Mouse (Mus musculus) ovary, postnatal 36 days (tissue): ENCODE results near the gene Poc1b.

Experiments
- DNase-seq: peaks from one replicate; pipeline ENCODE4 v3.0.0; 2022; ENCODE audit warnings: low spot score, mixed read lengths

Poc1b gene

GRCm38 (mm10) chr10:99227968-99228864 lies 121.4 kb downstream of the Poc1b start:
- no peak for DNase-seq

DNA sequence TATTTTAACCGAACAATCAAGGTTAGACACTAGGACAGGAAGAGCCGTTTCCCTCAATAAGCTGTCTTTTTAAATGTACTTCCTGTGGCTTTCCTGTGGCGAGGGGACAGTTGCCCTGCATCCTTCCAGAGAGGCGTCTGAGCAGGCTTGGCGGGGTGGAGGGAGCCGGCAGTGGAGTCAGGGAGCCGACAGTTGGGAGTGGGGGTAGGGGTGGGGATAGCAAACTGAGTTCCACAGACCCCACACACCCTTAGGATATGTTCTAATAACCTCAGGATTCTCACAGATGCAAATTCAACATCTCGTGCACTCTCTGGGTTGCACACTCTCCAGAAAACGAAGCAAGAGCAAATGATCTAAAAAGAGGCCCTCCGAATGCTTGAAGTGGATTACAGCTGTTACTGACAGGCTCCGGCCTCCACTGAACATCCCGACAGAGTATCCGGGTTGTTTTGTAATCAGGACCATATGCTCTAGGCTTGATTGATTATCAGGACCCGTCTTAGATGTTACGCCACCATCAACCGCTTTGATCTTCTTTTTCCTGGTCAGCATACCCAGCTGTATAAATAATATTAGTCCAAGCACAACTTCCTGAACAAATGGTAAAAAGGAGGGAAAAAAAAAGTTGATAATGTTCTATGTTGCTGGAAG lies 122.3 kb downstream of the Poc1b start:
- no peak for DNase-seq

DNA sequence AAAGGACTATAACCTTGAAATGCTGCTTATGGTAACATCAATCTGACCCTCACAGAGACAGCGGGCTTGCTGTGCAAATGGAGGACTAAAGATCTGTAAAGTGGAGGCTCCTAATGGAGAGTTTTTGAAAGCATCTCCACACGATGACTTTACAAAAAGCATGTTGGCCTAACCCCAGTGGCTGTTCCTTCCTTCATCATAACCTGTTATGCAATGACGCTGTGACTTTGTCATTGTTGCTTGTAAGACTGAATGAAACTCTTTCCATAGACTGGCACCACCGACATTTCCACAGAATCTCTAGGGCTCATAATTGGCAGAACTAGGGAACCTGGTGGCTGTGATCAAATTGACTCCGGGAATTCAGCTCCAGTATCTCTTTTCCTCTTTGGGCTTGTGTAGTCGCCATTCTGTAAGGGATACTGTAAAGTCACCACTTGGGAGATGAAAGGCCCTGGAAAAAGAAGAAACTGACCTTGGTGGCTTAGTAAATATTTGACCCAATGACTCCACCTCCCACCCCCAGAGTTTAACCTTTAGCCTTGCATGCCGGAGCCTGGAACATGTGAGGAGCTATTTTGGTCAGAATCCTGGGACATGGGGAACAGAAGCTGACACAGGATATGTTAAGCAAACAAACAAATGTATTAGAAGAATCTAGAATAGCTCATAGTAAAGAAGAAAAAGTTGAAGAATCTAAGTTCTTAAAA lies 125.8 kb downstream of the Poc1b start:
- DNase-seq = no peak

DNA sequence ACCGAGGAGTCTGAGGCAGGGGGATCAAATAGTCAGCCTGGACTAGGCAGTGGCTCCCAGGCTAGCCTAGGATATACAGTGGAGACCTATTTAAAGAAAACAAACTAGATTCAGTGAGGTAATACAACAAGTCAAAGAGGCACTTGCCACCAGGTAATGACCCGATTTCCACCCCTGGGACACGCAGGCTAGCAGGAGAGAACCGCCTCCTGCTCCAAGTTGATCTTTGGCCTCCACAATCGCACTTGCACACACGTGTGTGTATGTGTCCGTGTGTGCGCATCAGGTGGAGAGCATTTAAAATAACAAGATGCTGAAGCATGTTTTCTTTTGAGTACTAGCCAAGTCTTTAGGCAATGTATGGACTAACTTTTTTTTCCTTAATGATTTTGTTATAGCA lies 127.5 kb downstream of the Poc1b start:
- no peak for DNase-seq

GRCm38 (mm10) chr10:99235081-99235480 lies 128.2 kb downstream of the Poc1b start:
- DNase-seq = no peak

- no peak for DNase-seq
Measured at GRCm38 (mm10) chr10:99237205-99237832, 130.5 kb downstream of the Poc1b start.

DNA sequence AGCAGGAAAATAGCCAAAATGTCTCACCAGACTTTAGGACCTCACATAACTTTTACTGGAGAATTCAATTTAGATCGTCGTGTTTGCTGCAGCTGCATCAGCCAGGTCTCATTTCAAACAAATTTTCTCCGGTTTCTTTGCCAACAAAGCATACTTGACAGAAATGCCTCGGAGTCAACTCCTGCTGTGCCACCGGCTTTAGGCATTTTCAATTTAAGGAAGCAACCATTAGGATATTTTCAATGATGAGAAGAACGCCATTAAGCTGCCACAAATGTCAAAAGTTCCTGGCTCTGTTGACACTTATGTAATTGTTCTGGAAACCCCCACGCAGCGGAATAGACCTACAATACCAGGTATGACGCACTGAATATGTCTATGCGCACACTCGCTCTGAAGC lies 131.7 kb downstream of the Poc1b start:
- DNase-seq = no peak

- no peak for DNase-seq
Measured at GRCm38 (mm10) chr10:99241284-99241828, 134.5 kb downstream of the Poc1b start.

DNA sequence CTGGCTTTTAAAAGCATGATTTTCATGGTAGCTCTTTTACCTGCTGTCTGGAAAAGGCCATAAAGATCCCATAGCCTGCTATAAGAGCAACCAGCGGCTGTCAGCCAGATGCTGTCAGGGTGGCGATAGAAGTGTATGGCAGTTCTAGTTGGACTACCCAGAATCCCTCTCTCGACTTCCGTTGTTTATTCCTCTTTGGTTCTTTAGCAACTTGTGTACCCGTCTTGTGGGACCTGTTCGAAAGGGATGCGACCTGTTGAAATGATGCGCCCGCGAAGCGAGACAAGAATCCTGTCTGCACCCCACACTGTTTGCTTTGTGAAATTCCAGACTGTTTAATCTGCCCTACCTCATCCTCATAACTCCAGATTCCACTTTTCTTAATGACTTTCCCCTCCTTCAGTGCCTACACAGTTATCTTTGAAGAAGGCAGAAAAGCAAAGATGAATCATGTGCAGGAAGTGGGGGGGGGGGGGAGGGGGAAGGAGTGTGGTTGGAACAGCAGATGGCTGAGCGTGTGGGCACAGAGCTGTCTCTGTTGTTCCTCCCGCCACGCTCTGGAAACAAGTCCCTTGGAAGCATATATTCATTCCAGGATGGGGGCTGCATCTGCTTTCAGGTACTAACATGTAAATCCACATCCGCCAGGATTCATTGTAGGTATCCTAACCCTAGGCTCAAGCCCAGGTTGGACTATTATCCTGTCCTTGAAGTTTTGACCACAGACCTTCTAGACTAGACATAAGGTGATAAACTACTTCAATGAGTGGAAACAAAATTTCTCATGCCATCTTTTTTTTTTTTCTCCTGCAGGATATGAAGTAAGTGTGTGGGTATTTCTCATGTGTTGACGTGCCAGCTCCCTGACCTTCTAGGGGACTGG lies 135.2 kb downstream of the Poc1b start:
- DNase-seq = no peak

DNA sequence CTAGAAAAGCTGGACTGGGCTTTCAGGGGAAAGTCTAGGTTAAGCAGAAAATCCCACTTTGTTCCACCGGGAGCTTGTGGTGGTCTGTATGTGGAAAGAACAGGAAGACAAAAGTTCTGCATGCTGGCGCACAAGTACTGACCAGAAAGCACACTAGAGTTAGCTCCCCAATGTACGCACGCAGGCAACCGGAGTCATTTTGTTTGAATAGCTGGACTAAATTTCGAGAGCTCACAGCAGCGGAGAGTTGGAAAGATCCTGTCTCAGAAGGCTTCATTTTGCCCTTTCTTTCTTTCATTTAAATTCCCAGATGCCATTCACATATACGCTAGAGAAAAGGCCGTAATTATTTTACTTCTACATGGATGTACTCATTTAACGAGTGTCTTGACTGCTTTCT lies 135.9 kb downstream of the Poc1b start:
- DNase-seq = no peak

DNA sequence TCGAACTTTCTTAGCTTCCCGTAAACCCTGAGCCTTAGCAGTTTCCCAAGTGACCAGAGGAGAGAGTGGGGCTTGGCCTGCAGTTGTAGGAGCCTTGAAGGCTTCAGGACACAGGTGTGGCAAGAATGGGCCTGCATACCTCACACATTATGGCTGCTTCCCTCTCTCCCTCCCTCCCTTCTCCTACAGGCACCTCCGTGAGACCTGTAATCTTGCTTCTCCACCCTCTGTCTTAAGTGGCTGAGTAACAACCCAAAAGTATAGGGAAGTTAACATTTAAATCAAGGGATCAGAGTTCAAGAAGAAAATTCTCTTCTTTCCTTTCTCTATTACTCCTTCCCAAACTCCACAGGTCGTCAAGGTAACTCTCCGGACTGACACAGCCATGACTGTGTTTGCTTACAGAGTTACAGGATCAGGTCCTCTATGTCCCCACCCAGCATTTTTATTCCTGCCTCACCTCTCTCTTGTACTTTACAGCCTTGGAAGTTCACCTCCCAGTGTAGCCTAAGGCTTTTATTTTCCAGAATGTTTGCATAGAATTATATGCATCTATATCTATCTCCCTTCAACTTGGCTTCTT lies 137.2 kb downstream of the Poc1b start:
- no peak for DNase-seq

- DNase-seq = no peak
Measured at GRCm38 (mm10) chr10:99244655-99245260, 137.9 kb downstream of the Poc1b start.

DNA sequence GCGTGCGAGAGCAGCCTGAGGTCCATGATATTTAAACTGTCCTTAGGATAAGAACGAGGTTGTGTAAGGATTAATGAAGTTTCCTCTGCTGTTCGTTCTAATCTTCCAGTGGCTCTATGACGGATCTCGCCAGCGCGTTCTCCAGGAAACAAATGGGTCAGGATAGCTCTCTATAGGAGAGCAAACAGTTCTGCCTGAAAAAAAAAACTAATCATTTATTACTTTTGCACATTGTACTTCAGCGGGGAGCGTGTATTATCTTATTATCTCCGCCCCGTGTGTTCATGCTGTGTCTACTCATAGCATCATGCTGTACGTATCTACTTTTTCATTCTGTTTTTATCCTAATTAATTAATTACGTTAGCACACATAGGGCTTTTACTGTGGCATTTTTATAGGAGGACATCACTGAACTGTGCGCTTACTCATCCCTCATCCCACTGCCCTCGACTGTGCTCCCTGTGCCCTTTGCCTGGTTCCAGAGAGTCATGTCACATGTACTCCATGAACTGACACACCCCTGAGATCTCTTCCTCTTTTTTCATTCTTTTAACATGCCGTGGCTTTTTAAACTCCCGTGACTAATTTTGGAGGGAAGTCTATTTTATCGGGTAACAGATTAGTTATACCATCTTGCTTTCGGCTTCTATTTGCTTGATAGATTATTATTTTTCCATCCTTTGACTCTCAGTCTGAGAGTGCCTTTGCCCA lies 140.1 kb downstream of the Poc1b start:
- DNase-seq = no peak
